Mouse (Mus musculus) inflammation-experienced regulatory T-cells, adult 6 months (primary cell): ENCODE measurements around the gene Cyp4f37. TPM values are rescaled to one million over a fixed set of nuclear protein-coding genes. Genes with fewer than 3 reads are reported as not detected.

Source experiments
- ATAC-seq: one replicate; pipeline ENCODE4 v1.8.0; 2017
- polyA plus RNA-seq, 3 experiments: library from polyadenylated mRNA; unstranded; fragments of 100-300 nt; shearing (Covaris generic); gene quantifications; one replicate each; pipeline ENCODE4 v1.2.1; 2017

The Cyp4f37 gene
- polyA plus RNA-seq, 3 experiments from 2014 or later = not detected

DNA sequence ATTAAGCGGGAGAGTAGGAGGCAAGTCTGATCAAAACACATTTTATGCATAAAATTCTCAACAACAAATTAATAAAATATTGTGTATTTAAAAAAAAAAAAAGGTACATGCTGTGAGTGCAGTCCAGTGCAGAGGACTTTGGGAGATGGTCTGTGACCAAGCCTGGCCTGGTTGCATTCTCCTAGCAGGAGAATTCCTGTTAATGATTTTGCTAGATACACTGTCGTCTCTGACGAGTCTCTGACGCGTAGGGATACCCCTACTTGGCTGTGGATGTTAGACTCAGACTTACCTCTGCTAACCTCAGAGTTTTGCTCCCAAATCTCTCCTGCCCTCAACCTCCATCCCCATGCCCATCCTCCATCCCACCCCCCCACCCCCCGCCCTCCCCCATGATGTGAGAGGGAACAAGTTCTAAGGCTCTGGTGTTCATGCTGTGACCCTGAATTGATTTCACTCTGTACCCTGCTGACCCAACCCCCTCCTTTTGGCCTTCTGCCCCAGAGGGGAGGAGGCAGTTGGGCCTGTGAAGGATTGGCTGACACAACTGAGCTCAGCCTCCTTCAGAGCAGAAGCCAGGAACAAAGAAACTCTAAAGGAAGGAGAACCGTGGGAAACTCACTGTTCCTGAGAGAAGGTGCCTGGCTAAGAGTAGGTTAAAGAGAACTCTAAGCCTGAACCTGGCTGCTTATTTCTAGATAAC is 64.1 kb downstream of the Cyp4f37 start, which contains the start of gene Cyp4f15:
Gene Cyp4f15, plus strand, starts transcription at position 580 of the 703 bp plus-strand sequence.
- no peak for ATAC-seq

Other genes starting within 250 kb of the Cyp4f37 start
- gene Wiz, start 231.9 kb upstream of the Cyp4f37 start, polyA plus RNA-seq = 10 to 100 TPM in 2 of 3 experiments, 1 to 10 TPM in 1; 9.5 to 14.6 (median 11.6) TPM
- gene Rasal3, start 217.7 kb upstream of the Cyp4f37 start, polyA plus RNA-seq = 100 to 1,000 TPM; 109 to 139 (median 109) TPM
- gene Pglyrp2, start 197.1 kb upstream of the Cyp4f37 start, polyA plus RNA-seq = 10 to 100 TPM; 75.1 to 87.9 (median 83.8) TPM
- under 1 TPM in 2 of 3 experiments, not detected in 1; 0.31 to 0.58 TPM for gene Cyp4f39, start 168.6 kb upstream of the Cyp4f37 start, polyA plus RNA-seq
- gene Cyp4f17, start 115.3 kb upstream of the Cyp4f37 start, polyA plus RNA-seq = 10 to 100 TPM; 10.3 to 11.9 (median 10.8) TPM
- 10 to 100 TPM; 10.0 to 18.3 (median 17.0) TPM for gene Cyp4f16, start 84.8 kb upstream of the Cyp4f37 start, polyA plus RNA-seq
- gene Cyp4f40, start 37.6 kb downstream of the Cyp4f37 start, polyA plus RNA-seq = not detected
- not detected for gene Cyp4f15, start 64.3 kb downstream of the Cyp4f37 start, polyA plus RNA-seq
- gene Zfp871, start 167.0 kb downstream of the Cyp4f37 start, polyA plus RNA-seq = 10 to 100 TPM; 36.0 to 59.7 (median 40.2) TPM
- gene Zfp811, start 188.6 kb downstream of the Cyp4f37 start, polyA plus RNA-seq = under 1 TPM in 2 of 3 experiments, not detected in 1; 0.52 to 0.62 TPM
- gene Zfp799, start 209.0 kb downstream of the Cyp4f37 start, polyA plus RNA-seq = 1 to 10 TPM; 5.2 to 8.0 (median 7.6) TPM